Mouse (Mus musculus) megakaryocyte, embryonic 14.5 days (primary cell): Measurements from ENCODE around the gene Mapk7.

Experiments used
- FLI1 ChIP-seq: IDR thresholded peaks from 2 replicates; pipeline ENCODE4 v1.6.1; 2012; ENCODE audit warnings: low read length, inconsistent platforms, mixed read lengths
- GATA1 ChIP-seq: IDR thresholded peaks from 3 replicates; pipeline ENCODE4 v1.6.1; 2012; ENCODE audit warnings: mixed read lengths, low read length, inconsistent platforms, borderline replicate concordance

DNA sequence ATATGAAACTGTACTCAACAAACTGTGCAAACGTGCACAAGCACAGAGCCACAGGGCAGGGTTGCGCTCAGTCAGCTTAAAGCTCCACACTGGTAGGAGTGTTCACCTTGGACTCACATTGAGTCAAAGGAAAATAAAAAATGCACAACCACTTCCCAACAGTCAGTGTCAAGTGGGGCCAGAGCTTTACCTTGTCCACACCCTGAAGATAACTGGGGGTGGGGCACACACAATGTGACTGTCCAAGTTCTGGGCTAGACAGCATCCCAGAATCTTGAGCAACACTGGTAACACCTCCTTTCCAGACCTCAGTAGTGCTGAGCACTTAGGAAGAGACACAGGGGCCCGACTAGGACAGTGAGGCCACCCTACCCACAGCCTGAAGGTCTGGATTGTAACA is 24.7 kb upstream of the Mapk7 start:
- TF ChIP-seq GATA1 (no peak), FLI1 (no peak)
